Mouse (Mus musculus): ENCODE data around the gene Pmpcb. TPM values are rescaled to one million over a fixed set of nuclear protein-coding genes. Genes with fewer than 3 reads are reported as not detected.

Gene Pmpcb
- polyA plus RNA-seq, 1 experiment from 2014 or later = 94.9 TPM

DNA sequence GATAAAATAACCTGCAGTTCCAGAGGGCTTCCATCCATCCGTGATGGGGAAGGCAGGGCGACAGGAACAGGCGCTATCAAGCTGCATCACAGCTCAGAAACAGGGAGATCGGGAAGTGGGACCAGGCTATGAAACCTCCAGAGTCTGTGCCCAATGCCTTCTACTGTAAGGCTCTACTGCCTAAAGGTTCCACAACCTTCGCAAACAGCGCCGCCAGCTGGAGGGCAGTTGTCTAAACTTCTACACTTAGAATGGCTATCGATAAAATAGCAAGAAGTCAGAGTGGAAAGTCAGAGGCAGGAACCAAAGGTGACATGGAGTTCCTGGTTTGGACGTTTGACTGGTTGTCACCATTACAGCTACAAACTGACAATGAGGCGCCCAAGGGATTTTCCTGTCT is 1.4 kb upstream of the Pmpcb start:
- H3K4me1 ChIP-seq = peaks cover 59% of the 10 kb centered on the region
- 27% methylated on average over 10 of the region's 10 CpGs for WGBS
- H3K9ac ChIP-seq = no peak overlapping the region
- peaks cover 22% of the 10 kb centered on the region for H3K36me3 ChIP-seq (replicated peaks)
- H3K4me3 ChIP-seq (replicated peaks) = no peak overlapping the region
- H3K27ac ChIP-seq = peak overlapping the region; percentile 36; the same call in 1 of the 2 replicates
- no peaks in the 10 kb centered on the region for H3K27me3 ChIP-seq
- 0 out of 2 replicates have a peak overlapping the region, but pooled peaks have one; percentile 2 for H3K4me2 ChIP-seq
- H3K9me3 ChIP-seq = no peaks in the 10 kb centered on the region
- ATAC-seq (ENCODE audit: low FRiP score) = no peak

DNA sequence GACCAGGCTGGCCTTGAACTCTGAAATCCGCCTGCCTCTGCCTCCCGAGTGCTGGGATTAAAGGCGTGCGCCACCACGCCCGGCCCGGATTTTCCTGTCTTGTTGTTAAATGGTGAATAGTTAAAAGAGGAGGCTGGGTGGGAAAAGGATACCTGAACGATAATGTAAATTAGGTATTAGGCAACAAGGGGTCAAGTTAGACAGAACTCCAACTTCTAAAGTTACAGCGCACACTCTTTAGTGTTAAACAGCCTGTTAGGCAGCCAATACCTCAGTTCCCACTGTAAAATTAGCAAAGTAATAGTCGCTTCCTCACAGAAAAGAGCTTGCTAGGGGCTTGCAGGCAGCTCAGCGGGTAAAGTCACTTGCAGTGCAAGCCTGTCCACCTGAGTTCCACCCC is 895 bp upstream of the Pmpcb start:
- no peak overlapping the region for H3K4me3 ChIP-seq (replicated peaks)
- H3K9ac ChIP-seq = no peak overlapping the region
- no peaks in the 10 kb centered on the region for H3K27me3 ChIP-seq
- peaks cover 25% of the 10 kb centered on the region for H3K36me3 ChIP-seq (replicated peaks)
- H3K9me3 ChIP-seq = no peaks in the 10 kb centered on the region
- no peak overlapping the region for H3K4me2 ChIP-seq
- ATAC-seq (ENCODE audit: low FRiP score) = no peak
- 87% methylated on average over 11 of the region's 11 CpGs for WGBS
- no peak overlapping the region for H3K27ac ChIP-seq
- H3K4me1 ChIP-seq = peaks cover 54% of the 10 kb centered on the region

DNA sequence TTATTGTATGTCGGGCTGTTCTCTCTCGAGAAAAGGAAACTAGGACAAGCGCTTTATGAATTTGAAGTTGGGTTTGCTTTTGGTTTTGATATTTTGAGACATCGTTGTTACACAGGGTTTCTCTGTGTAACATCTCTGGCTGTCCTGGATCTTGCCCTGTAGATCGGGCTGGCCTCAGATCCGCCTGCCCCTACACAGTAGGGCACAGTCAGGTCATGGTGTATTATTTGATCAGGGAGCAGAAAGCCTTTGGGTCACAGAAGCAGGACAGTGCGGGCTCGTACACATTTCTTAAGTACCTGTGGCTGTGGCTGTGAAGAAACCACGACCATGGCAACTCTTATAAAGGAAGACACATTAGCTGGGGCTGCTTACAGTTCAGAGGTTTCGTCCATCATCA is 679 bp downstream of the Pmpcb start:
- Histone ChIP-seq H3K4me2 (peak overlapping the region; percentile 85), H3K4me1 (peaks cover 40% of the 10 kb centered on the region), H3K9me3 (no peaks in the 10 kb centered on the region), H3K27ac (peak overlapping the region; percentile 89), H3K4me3 (replicated peaks) (peak overlapping the region; percentile 93), H3K27me3 (no peaks in the 10 kb centered on the region), H3K9ac (peak overlapping the region; percentile 86), H3K36me3 (replicated peaks) (peaks cover 40% of the 10 kb centered on the region)
- no peak for ATAC-seq (ENCODE audit: low FRiP score)
- WGBS = 32% methylated on average over 10 of the region's 10 CpGs

DNA sequence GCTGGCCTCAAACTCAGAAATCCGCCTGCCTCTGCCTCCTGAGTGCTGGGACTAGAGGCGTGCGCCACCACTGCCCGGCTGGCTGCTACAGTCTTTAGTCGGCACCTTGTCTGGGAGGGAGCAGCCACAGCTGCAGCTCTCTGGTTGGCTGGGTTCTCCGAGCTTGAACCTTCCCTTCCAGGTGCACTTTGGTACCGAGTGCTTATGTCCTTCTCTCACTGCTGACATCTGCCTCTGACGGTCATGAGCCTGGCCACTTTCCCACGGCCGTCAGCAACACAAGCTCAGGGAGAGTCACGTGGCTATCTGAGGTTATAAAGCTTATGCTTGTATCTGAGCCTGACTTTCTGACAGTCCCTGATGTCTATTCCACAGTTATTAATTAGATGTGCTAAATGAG is 2.2 kb downstream of the Pmpcb start:
- Histone ChIP-seq H3K36me3 (replicated peaks) (peaks cover 56% of the 10 kb centered on the region), H3K27me3 (no peaks in the 10 kb centered on the region), H3K4me3 (replicated peaks) (no peak overlapping the region), H3K4me2 (no peak overlapping the region), H3K27ac (no peak overlapping the region), H3K4me1 (peaks cover 28% of the 10 kb centered on the region), H3K9ac (no peak overlapping the region), H3K9me3 (no peaks in the 10 kb centered on the region)
- WGBS = 93% methylated on average over 11 of the region's 11 CpGs
- ATAC-seq (ENCODE audit: low FRiP score) = no peak

DNA sequence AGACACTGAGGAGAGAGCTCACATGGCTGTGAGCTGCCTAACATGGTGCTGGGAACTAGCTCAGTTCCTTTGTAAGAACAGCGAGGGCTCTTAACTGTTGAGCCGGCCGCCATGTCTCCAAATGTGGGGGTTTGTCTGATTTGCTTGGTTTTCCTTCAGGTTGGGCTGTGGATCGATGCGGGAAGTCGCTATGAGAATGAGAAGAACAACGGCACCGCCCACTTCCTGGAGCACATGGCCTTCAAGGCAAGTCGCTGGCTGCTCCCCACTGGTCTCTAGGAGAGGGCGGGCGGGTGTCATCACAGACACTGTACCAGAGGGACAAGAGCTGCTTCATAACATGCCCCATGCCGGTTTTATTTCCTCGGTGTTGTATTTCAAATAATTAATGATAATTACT is 2.9 kb downstream of the Pmpcb start:
- H3K4me3 ChIP-seq (replicated peaks) = no peak overlapping the region
- no peaks in the 10 kb centered on the region for H3K27me3 ChIP-seq
- H3K4me1 ChIP-seq = peaks cover 20% of the 10 kb centered on the region
- H3K27ac ChIP-seq = no peak overlapping the region
- no peak overlapping the region for H3K9ac ChIP-seq
- H3K4me2 ChIP-seq = no peak overlapping the region
- no peaks in the 10 kb centered on the region for H3K9me3 ChIP-seq
- peaks cover 63% of the 10 kb centered on the region for H3K36me3 ChIP-seq (replicated peaks)
- 92% methylated on average over 13 of the region's 13 CpGs for WGBS
- ATAC-seq (ENCODE audit: low FRiP score) = no peak

DNA sequence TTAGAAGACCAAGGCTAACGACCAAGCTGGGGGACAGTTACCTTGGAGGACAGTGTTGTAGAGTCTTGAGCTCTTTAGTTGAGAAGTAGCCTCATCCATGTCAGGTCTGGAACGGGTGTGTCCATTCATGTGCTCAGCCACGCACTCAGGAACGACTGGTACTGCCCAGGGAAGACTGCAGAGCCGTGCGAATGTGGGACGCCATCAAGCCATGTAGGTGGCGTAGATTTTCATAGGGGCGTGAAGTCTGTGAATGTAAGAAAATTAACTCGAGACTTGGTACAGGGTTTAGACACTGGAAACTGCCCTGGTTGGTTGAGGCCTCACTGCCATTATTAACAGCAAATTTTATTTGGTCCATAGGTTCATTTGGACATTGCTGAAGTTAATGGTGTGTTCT is 6.7 kb downstream of the Pmpcb start:
- H3K4me1 ChIP-seq = peaks cover 2% of the 10 kb centered on the region
- H3K9ac ChIP-seq = no peak overlapping the region
- H3K27me3 ChIP-seq = no peaks in the 10 kb centered on the region
- no peak overlapping the region for H3K27ac ChIP-seq
- H3K9me3 ChIP-seq = no peaks in the 10 kb centered on the region
- no peak for ATAC-seq (ENCODE audit: low FRiP score)
- 96% methylated on average over 10 of the region's 10 CpGs for WGBS
- peaks cover 98% of the 10 kb centered on the region for H3K36me3 ChIP-seq (replicated peaks)
- no peak overlapping the region for H3K4me3 ChIP-seq (replicated peaks)
- no peak overlapping the region for H3K4me2 ChIP-seq

DNA sequence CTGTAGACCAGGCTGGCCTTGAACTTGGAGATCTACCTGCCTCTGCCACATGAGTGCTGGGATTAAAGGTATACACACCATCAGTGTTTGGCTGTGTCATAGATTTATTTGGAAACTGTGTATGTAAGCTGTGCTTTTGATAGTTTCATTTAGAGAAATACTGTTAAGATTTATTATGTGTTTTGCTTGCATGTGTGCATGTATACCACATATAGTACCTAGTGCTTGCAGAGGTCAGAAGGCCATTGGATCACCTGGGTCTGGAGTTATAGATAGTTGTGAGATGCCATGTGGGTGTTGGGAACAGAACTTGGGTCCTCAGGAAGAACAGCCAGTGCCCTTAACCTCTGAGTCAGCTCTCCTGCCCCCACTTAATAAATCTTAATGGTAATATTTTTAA is 7.7 kb downstream of the Pmpcb start:
- no peaks in the 10 kb centered on the region for H3K27me3 ChIP-seq

DNA sequence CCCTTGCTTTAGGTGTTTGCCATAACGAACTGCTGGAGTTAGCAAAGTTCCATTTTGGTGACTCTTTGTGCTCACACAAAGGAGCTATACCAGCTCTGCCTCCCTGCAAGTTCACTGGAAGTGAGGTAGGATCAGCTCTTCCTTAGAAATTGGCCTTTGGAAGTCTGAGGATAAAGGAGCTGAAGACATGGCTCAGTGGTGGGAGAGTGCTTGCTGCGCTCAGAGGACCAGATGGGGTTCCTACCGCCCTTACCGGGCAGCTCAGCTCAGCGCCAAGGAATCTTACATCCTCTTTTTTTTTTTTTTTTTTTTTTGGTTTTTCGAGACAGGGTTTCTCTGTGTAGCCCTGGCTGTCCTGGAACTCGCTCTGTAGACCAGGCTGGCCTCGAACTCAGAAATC is 9.0 kb downstream of the Pmpcb start:
- no peak overlapping the region for H3K9ac ChIP-seq
- H3K4me1 ChIP-seq = no peaks in the 10 kb centered on the region
- H3K4me2 ChIP-seq = no peak overlapping the region
- ATAC-seq (ENCODE audit: low FRiP score) = no peak
- H3K36me3 ChIP-seq (replicated peaks) = peaks cover 98% of the 10 kb centered on the region
- H3K27ac ChIP-seq = no peak overlapping the region
- 91% methylated on average over 8 of the region's 8 CpGs for WGBS
- no peaks in the 10 kb centered on the region for H3K9me3 ChIP-seq
- no peak overlapping the region for H3K4me3 ChIP-seq (replicated peaks)
- H3K27me3 ChIP-seq = no peaks in the 10 kb centered on the region

More for the DNA sequence above, 7.7 kb downstream of the Pmpcb start:
- H3K36me3 ChIP-seq (replicated peaks) = peaks cover 98% of the 10 kb centered on the region
- no peak overlapping the region for H3K9ac ChIP-seq
- H3K4me3 ChIP-seq (replicated peaks) = no peak overlapping the region
- ATAC-seq (ENCODE audit: low FRiP score) = no peak
- no peaks in the 10 kb centered on the region for H3K4me1 ChIP-seq
- no peak overlapping the region for H3K4me2 ChIP-seq
- no peaks in the 10 kb centered on the region for H3K9me3 ChIP-seq
- H3K27ac ChIP-seq = no peak overlapping the region

DNA sequence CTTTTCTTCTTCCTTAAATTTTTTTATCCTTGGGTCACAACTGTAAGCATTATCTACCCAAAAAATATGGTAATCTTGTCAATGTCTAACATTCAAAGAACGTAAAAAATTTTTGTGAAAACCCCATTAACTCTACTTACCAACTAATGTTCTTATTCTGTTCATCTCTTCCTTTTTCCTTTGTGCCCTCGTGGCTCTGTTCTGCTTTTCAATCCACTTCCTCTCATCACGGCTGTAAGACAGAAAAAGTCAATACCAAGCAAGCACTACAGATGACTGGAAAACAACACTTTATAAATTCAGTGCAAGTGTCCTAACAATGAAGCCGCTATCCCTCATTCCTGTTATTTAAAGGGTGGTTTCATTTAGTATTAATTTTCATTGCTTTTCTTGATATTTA is 31.6 kb downstream of the Pmpcb start:
- no peaks in the 10 kb centered on the region for H3K27me3 ChIP-seq
- no peaks in the 10 kb centered on the region for H3K4me1 ChIP-seq
- no peak overlapping the region for H3K4me2 ChIP-seq
- WGBS = 95% methylated on average over 4 of the region's 4 CpGs
- no peak overlapping the region for H3K27ac ChIP-seq
- H3K4me3 ChIP-seq (replicated peaks) = no peak overlapping the region
- H3K9ac ChIP-seq = no peak overlapping the region
- H3K9me3 ChIP-seq = no peaks in the 10 kb centered on the region
- H3K36me3 ChIP-seq (replicated peaks) = peaks cover 68% of the 10 kb centered on the region
- ATAC-seq (ENCODE audit: low FRiP score) = no peak

DNA sequence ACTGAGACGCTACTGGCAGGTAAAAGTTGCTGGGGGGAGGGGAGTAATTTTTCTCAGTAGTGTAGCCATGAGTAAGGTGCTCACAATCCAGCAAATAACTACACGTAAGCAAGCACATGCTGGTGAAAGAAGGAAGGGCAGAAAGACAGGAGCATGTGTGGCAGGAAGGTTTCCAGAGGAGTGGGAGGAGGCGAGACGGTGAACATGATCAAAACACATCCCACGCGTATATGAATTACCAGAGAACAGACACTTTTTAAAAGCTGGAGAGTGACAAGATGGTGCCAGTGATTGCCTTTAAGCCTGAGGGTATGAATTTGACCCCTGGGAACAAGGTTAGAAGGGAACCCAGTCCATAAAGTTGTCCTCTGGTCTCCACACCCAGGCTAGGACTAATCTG is 32.9 kb downstream of the Pmpcb start:
- peaks cover 67% of the 10 kb centered on the region for H3K36me3 ChIP-seq (replicated peaks)
- no peaks in the 10 kb centered on the region for H3K9me3 ChIP-seq
- no peaks in the 10 kb centered on the region for H3K4me1 ChIP-seq
- no peak overlapping the region for H3K4me3 ChIP-seq (replicated peaks)
- WGBS = 93% methylated on average over 6 of the region's 6 CpGs
- H3K4me2 ChIP-seq = no peak overlapping the region
- no peak overlapping the region for H3K9ac ChIP-seq
- no peaks in the 10 kb centered on the region for H3K27me3 ChIP-seq
- no peak overlapping the region for H3K27ac ChIP-seq
- ATAC-seq (ENCODE audit: low FRiP score) = no peak

DNA sequence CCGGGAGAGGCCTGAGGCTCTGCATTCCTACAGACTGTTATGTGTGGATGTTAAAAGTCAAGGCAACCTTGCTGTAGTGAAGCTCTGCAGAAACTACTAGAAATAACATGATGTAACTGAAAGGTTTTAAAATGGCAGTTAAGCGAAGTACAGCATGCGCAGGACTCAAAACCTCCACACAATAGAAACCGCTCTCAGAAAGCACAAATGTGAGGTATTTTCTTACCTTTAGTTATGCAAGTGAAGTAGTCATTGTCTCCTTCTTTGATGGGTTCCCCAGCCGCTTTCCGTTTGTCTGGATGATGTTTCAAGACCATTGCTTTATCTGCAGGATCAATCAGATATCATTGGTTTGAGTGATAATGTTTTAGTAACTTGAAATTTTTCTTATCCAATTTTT is 39.5 kb downstream of the Pmpcb start:
- Histone ChIP-seq H3K9me3 (no peaks in the 10 kb centered on the region), H3K4me1 (no peaks in the 10 kb centered on the region), H3K27ac (no peak overlapping the region), H3K36me3 (replicated peaks) (peaks cover 62% of the 10 kb centered on the region), H3K9ac (no peak overlapping the region), H3K27me3 (no peaks in the 10 kb centered on the region), H3K4me3 (replicated peaks) (no peak overlapping the region), H3K4me2 (no peak overlapping the region)
- no peak for ATAC-seq (ENCODE audit: low FRiP score)
- WGBS = 92% methylated on average over 6 of the region's 6 CpGs

DNA sequence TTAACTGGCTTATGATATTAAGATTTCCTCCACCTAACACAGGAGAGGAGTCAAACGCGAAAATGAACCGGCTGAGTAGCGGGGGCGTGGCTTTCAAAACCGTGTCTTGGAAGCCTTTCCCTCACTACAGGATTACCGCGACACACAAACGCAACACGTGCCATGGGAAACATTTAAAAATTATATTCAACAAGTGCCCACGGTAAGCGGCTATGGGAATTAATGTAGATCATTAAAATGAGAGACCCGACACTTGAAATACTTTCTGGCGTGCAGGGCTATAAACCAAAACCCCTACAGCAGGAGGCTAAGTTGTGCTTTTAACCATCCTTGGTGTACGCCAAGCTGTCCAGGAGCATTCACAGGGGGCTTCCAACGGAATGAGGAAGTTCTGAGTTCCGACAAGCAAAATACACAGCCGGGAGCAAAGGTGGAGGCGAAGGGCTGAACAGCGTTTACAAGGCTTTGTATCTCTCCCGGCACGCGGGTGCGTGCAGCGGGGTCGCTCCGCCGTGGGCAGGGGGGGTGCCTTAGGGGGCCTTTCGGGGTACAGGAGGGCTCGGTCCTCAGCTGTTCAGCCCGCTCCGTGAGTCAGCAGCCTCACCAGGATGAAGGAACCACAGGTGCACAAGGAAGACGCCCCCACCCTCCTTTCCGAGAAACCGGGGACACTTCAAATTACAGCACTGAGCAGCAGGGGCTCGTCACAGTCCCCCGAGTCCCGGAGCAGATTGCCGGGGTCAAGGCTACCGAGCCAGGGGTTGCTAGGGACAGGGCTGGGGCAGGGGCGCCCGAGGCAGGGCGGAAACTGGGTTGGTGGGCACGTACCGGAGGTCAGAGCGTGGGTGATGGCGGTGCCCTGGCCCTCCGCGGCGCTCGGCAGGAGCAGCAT is 47.5 kb downstream of the Pmpcb start:
- H3K4me1 ChIP-seq = peaks cover 30% of the 10 kb centered on the region
- WGBS = under 1% methylated on average over 51 of the region's 51 CpGs
- H3K9ac ChIP-seq = peak overlapping the region; percentile 80
- H3K9me3 ChIP-seq = no peaks in the 10 kb centered on the region
- H3K4me3 ChIP-seq (replicated peaks) = peak overlapping the region; percentile 97
- peak overlapping the region; percentile 81 for H3K27ac ChIP-seq
- H3K36me3 ChIP-seq (replicated peaks) = peaks cover 47% of the 10 kb centered on the region
- peak overlapping the region; percentile 95 for H3K4me2 ChIP-seq
- no peak; the same call in none of the 2 replicates for ATAC-seq (ENCODE audit: low FRiP score)
- no peaks in the 10 kb centered on the region for H3K27me3 ChIP-seq

DNA sequence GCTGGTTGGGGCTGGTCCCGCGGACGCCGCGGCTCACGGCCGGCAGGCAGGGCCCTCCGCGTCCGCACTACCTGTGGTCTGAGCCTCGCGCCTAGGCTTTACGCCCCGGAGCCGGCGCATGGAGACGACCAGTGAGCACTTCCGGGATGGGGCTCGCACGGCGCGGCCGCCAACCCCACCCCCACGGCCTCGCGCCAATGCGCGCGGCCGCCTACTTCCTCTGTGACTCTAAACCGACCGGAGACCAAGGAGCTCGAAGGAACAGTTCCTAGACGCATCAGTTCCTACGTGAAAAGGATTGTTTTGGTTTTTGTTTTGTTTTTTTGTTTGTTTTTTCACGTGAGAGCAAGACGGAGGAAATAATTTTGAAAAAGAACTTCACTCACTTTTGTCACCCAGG is 48.1 kb downstream of the Pmpcb start, which contains the start of the genes Dnajc2 and Psmc2:
Gene Dnajc2, minus strand, starts transcription at position 199 of the 400 bp plus-strand sequence.
Gene Psmc2, plus strand, starts transcription at position 231 of the 400 bp plus-strand sequence.
- H3K9ac ChIP-seq = peak within 1 kb of the TSS; percentile 91
- WGBS = under 1% methylated on average over 37 of the region's 37 CpGs
- peak within 1 kb of the TSS; percentile 97 for H3K4me3 ChIP-seq (replicated peaks)
- peaks cover 41% of the 10 kb centered on the region for H3K36me3 ChIP-seq (replicated peaks)
- H3K9me3 ChIP-seq = no peaks in the 10 kb centered on the region
- H3K27ac ChIP-seq = peak within 1 kb of the TSS; percentile 89
- ATAC-seq (ENCODE audit: low FRiP score) = peak; percentile 96
- peak within 1 kb of the TSS; percentile 95 for H3K4me2 ChIP-seq
- peaks cover 30% of the 10 kb centered on the region for H3K4me1 ChIP-seq
- no peaks in the 10 kb centered on the region for H3K27me3 ChIP-seq

All from forebrain, embryonic 12.5 days (tissue).